Mouse (Mus musculus): ENCODE data around the gene Mtr. TPM values are rescaled to one million over a fixed set of nuclear protein-coding genes. Genes with fewer than 3 reads are reported as not detected.
"Not testable (repeated sequence)": the region's sequence is repeated elsewhere in the genome, so short reads cannot be mapped to it uniquely, and the experiment has no call there.

Gene Mtr
- total and polyA plus RNA-seq, 2 experiments from 2014 or later, result 2.2 to 6.9 TPM

GRCm38 (mm10) chr13:12146402-12146801 is 111.5 kb downstream of the Mtr start:
- Histone ChIP-seq H3K36me3 (ENCODE audit: insufficient read depth, low read length) (no peaks in the 10 kb centered on the region), H3K4me3 (ENCODE audit: low read depth, low read length) (no peak overlapping the region), H3K4me1 (ENCODE audit: insufficient read depth, low read length) (no peaks in the 10 kb centered on the region), H3K4me2 (ENCODE audit: low read depth, low read length, poor library complexity, severe bottlenecking) (no peak overlapping the region), H3K27ac (ENCODE audit: low read depth, low read length) (no peak overlapping the region), H3K27me3 (ENCODE audit: insufficient read depth, low read length) (no peaks in the 10 kb centered on the region), H3K9me3 (ENCODE audit: low read length) (no peaks in the 10 kb centered on the region), H3K9ac (replicated peaks; ENCODE audit: low read length, poor library complexity, severe bottlenecking) (no peak overlapping the region)
- DNase-seq (ENCODE audit: low spot score), result no peak
- 87% methylated on average over 2 of the region's 2 CpGs for WGBS
- no peak for ATAC-seq (ENCODE audit: low FRiP score)
- TF ChIP-seq CTCF (IDR thresholded peaks at IDR 0.05), result no peak

DNA sequence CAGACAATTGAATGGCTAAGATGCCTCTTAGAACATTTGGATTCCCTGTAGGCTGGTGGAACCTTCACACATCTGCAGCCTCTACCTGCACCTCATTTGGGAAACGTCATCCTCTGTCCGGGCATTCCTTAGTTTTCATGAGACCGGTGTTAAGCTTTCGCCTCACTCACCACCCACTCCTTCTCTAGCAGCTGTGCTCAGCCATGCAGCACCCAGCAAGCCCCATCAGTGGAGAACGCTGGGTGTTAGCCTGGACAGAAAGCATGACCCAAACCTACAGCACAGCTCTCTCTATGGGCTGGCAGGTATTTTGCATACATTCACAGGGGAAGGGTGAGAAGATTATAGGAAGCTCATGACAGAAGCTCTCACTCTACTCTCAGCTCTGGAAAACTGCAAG is 114.6 kb downstream of the Mtr start:
- no peak; the same call in 1 of the 2 replicates for ATAC-seq (ENCODE audit: low FRiP score)

DNA sequence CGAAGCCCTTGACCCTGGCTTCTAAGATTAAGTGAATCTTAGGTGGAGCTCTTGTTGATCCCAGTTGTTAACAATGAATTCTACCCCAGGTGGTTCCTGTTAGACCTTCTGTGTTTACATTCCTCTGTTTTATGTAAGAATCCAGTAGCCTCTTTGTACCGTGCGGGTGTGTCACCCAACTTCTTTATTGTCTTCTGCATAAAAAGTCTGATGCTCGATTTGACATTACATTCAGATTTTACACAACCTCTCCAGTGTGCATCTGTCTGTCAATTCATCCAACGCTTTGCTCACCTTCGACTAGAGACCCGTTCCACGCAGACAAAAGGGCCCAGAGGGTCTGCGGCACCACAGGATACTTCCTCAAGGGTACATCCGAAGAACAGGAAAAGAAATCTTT is 121.5 kb downstream of the Mtr start:
- H3K4me1 ChIP-seq (ENCODE audit: insufficient read depth, low read length); H3K4me3 ChIP-seq (ENCODE audit: low read depth, low read length); ATAC-seq (ENCODE audit: low FRiP score); H3K9me3 ChIP-seq (ENCODE audit: low read length); H3K36me3 ChIP-seq (ENCODE audit: insufficient read depth, low read length); H3K27ac ChIP-seq (ENCODE audit: low read depth, low read length); H3K27me3 ChIP-seq (ENCODE audit: insufficient read depth, low read length); H3K4me2 ChIP-seq (ENCODE audit: low read depth, low read length, poor library complexity, severe bottlenecking); DNase-seq (ENCODE audit: low spot score); H3K9ac ChIP-seq (replicated peaks; ENCODE audit: low read length, poor library complexity, severe bottlenecking): not testable (repeated sequence)
- WGBS, result 91% methylated on average over 10 of the region's 10 CpGs

More for the DNA sequence above, 114.6 kb downstream of the Mtr start:
- Histone ChIP-seq H3K4me2 (ENCODE audit: low read depth, low read length, poor library complexity, severe bottlenecking) (no peak overlapping the region), H3K4me1 (ENCODE audit: insufficient read depth, low read length) (no peaks in the 10 kb centered on the region), H3K9ac (replicated peaks; ENCODE audit: low read length, poor library complexity, severe bottlenecking) (no peak overlapping the region), H3K36me3 (ENCODE audit: insufficient read depth, low read length) (no peaks in the 10 kb centered on the region), H3K4me3 (ENCODE audit: low read depth, low read length) (no peak overlapping the region), H3K27me3 (ENCODE audit: insufficient read depth, low read length) (no peaks in the 10 kb centered on the region), H3K27ac (ENCODE audit: low read depth, low read length) (no peak overlapping the region), H3K9me3 (ENCODE audit: low read length) (no peaks in the 10 kb centered on the region)
- 92% methylated on average over 5 of the region's 5 CpGs for WGBS
- TF ChIP-seq CTCF (IDR thresholded peaks at IDR 0.05), result no peak
- no peak for DNase-seq (ENCODE audit: low spot score)

DNA sequence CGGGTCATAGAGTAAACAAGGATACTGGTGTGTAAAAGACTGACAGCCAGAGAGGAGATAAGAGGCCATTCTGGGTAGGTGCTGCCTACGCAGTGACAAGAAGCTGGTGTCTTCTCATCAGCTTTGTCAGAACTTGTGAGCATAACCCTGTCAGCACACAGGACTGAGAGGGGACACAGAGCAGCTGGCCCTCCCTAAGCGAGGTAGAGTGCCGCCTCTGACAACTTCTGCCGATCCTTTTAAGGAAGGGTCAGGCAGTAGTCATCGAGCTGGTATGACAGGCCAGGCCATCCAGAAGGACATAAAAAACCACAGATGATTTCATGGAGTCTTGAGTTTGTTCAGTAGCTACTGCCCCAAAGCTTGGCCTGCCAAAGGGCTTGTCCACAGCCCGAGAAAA is 124.4 kb downstream of the Mtr start:
- no peaks in the 10 kb centered on the region for H3K36me3 ChIP-seq (ENCODE audit: insufficient read depth, low read length)
- DNase-seq (ENCODE audit: low spot score) (no peak), ATAC-seq (ENCODE audit: low FRiP score) (no peak)
- H3K9me3 ChIP-seq (ENCODE audit: low read length), result no peaks in the 10 kb centered on the region
- H3K9ac ChIP-seq (replicated peaks; ENCODE audit: low read length, poor library complexity, severe bottlenecking), result no peak overlapping the region
- H3K4me2 ChIP-seq (ENCODE audit: low read depth, low read length, poor library complexity, severe bottlenecking), result no peak overlapping the region
- no peaks in the 10 kb centered on the region for H3K27me3 ChIP-seq (ENCODE audit: insufficient read depth, low read length)
- 95% methylated on average over 7 of the region's 7 CpGs for WGBS
- TF ChIP-seq CTCF (IDR thresholded peaks at IDR 0.05), result no peak
- H3K4me3 ChIP-seq (ENCODE audit: low read depth, low read length), result no peak overlapping the region
- no peak overlapping the region for H3K27ac ChIP-seq (ENCODE audit: low read depth, low read length)
- H3K4me1 ChIP-seq (ENCODE audit: insufficient read depth, low read length), result no peaks in the 10 kb centered on the region; the same call in 1 of the 2 replicates

Other genes with a start within 250 kb of the Mtr start
- gene Ryr2, start 151.2 kb downstream of the Mtr start, total RNA-seq (2014; rRNA removed), result 22.5 and 41.9 TPM in 2 replicates
- gene Ryr2, start 151.2 kb downstream of the Mtr start, polyA plus RNA-seq (2015; fragmentation: Nextera tagmentation; extraction: Ambion mirVana), result 2.6 and 3.5 TPM in 2 replicates
- 5.7 and 8.6 TPM in 2 replicates for gene Actn2, start 82.6 kb upstream of the Mtr start, total RNA-seq (2014; rRNA removed)
- 3.7 and 4.0 TPM in 2 replicates for gene Actn2, start 82.6 kb upstream of the Mtr start, polyA plus RNA-seq (2015; fragmentation: Nextera tagmentation; extraction: Ambion mirVana)
- 13.1 and 18.5 TPM in 2 replicates for gene Heatr1, start 136.9 kb upstream of the Mtr start, total RNA-seq (2014; rRNA removed)
- gene Heatr1, start 136.9 kb upstream of the Mtr start, polyA plus RNA-seq (2015; fragmentation: Nextera tagmentation; extraction: Ambion mirVana), result 5.1 and 5.9 TPM in 2 replicates
- gene Lgals8, start 206.8 kb upstream of the Mtr start, total RNA-seq (2014; rRNA removed), result 24.5 and 34.3 TPM in 2 replicates
- 30.2 and 31.3 TPM in 2 replicates for gene Lgals8, start 206.8 kb upstream of the Mtr start, polyA plus RNA-seq (2015; fragmentation: Nextera tagmentation; extraction: Ambion mirVana)

Data from midbrain, postnatal 0 days (tissue).